ENCODE assay signal across 21 mouse cellular contexts in the genomic region with DNA sequence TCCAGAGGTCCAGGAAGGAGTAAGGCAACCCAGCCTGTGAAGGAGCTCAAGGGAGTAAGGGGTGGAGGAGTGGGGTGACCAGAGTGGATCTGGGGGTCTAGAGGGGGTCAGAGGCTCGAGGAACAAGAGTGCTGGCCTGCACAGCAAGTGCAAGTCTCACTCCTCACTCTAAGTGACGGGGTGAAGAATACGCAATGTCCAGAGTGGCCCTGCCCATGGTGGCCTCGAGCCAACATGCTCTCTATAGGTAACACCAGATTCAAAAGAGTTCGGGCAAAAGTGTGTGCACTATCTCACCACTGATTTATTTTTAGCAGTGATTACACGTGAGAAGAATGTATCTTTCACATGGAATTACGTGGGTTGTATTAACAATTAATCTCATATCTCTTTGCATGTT.
DNase-seq lines count a peak whose midpoint lies in the region; ATAC-seq lines count a peak whose summit lies in the region.
"Had no signal": no experiment of that assay in that cellular context is flagged by ENCODE, and none has a peak within 500 bp of the region (broad histone marks: within the 10 kb centered on the region; RNA-seq: fewer than 3 reads in every experiment).

No protein-coding gene starts in this region.

- no peaks in the 10 kb centered on the region for H3K36me3 ChIP-seq in heart, embryonic 14.5 days (ENCODE audit: control insufficient read depth, insufficient read depth, low read length)
- H3K36me3 ChIP-seq in lung, embryonic 15.5 days, result no peaks in the 10 kb centered on the region
- H3K36me3 ChIP-seq in intestine, embryonic 15.5 days, result no peaks in the 10 kb centered on the region
- no peaks in the 10 kb centered on the region for H3K36me3 ChIP-seq in stomach, embryonic 15.5 days
- no peaks in the 10 kb centered on the region for H3K36me3 ChIP-seq in hindbrain, embryonic 11.5 days (ENCODE audit: control insufficient read depth, insufficient read depth, low read length)

- 27% methylated on average over 7 of the region's 7 CpGs for WGBS in heart, embryonic 14.5 days
- WGBS in lung, embryonic 15.5 days, result 25% methylated on average over 7 of the region's 7 CpGs
- 51% methylated on average over 7 of the region's 7 CpGs for WGBS in intestine, embryonic 15.5 days
- WGBS in stomach, embryonic 15.5 days, result 42% methylated on average over 7 of the region's 7 CpGs
- WGBS in hindbrain, embryonic 11.5 days, result 90% methylated on average over 7 of the region's 7 CpGs

- H3K4me3 ChIP-seq in heart, embryonic 14.5 days (ENCODE audit: control insufficient read depth in 1 of 2, insufficient read depth in 1 of 2, low read depth in 1 of 2, low read length in 2 of 2), result no peak overlapping the region
- H3K4me3 ChIP-seq in lung, embryonic 15.5 days, result no peak overlapping the region
- H3K4me3 ChIP-seq in intestine, embryonic 15.5 days (replicated peaks), result no peak overlapping the region
- H3K4me3 ChIP-seq in stomach, embryonic 15.5 days (replicated peaks), result no peak overlapping the region
- no peak overlapping the region for H3K4me3 ChIP-seq in hindbrain, embryonic 11.5 days (ENCODE audit: low read depth, low read length)
- H3K4me3 ChIP-seq: forebrain, embryonic 13.5 days; left cerebral cortex, adult 2 months had no signal

- no peak for ATAC-seq in heart, embryonic 14.5 days (ENCODE audit: insufficient number of reproducible peaks, insufficient read depth, low FRiP score, low read depth)
- peak; percentile 32; the same call in 1 of the 2 replicates for ATAC-seq in lung, embryonic 15.5 days (ENCODE audit: borderline replicate concordance, extremely low read depth, low FRiP score, low TSS enrichment)
- ATAC-seq in intestine, embryonic 15.5 days, result peak; percentile 47; the same call in 1 of the 2 replicates
- ATAC-seq in stomach, embryonic 15.5 days (ENCODE audit: insufficient read depth, low FRiP score, low read depth), result no peak; the same call in 1 of the 2 replicates
- no peak for ATAC-seq in hindbrain, embryonic 11.5 days (ENCODE audit: low FRiP score)
- ATAC-seq: forebrain, embryonic 13.5 days; Patski had no signal

- no peaks in the 10 kb centered on the region for H3K27me3 ChIP-seq in heart, embryonic 14.5 days (ENCODE audit: control insufficient read depth, insufficient read depth, low read length)
- H3K27me3 ChIP-seq in lung, embryonic 15.5 days, result no peaks in the 10 kb centered on the region
- H3K27me3 ChIP-seq in intestine, embryonic 15.5 days (replicated peaks), result no peaks in the 10 kb centered on the region
- no peaks in the 10 kb centered on the region for H3K27me3 ChIP-seq in stomach, embryonic 15.5 days (replicated peaks)
- no peaks in the 10 kb centered on the region for H3K27me3 ChIP-seq in hindbrain, embryonic 11.5 days (ENCODE audit: control insufficient read depth, insufficient read depth, low read length)
- H3K27me3 ChIP-seq: forebrain, embryonic 13.5 days; Patski had no signal

- H3K4me2 ChIP-seq in heart, embryonic 14.5 days (ENCODE audit: low read length), result peak overlapping the region; percentile 24
- peak overlapping the region; percentile 45 for H3K4me2 ChIP-seq in lung, embryonic 15.5 days
- peak overlapping the region; percentile 33 for H3K4me2 ChIP-seq in intestine, embryonic 15.5 days (replicated peaks)
- 0 out of 2 replicates have a peak overlapping the region, but pooled peaks have one; percentile 21 for H3K4me2 ChIP-seq in stomach, embryonic 15.5 days
- H3K4me2 ChIP-seq in hindbrain, embryonic 11.5 days (replicated peaks; ENCODE audit: low read depth, low read length), result no peak overlapping the region
- H3K4me2 ChIP-seq: forebrain, embryonic 13.5 days; midbrain, embryonic 11.5 days had no signal

- no peak overlapping the region for H3K9ac ChIP-seq in heart, embryonic 14.5 days (ENCODE audit: low read length)
- H3K9ac ChIP-seq in lung, embryonic 15.5 days, result no peak overlapping the region
- no peak overlapping the region for H3K9ac ChIP-seq in intestine, embryonic 15.5 days
- H3K9ac ChIP-seq in stomach, embryonic 15.5 days, result no peak overlapping the region
- no peak overlapping the region for H3K9ac ChIP-seq in hindbrain, embryonic 11.5 days (ENCODE audit: low read depth, low read length)
- H3K9ac ChIP-seq: forebrain, embryonic 13.5 days had no signal

- peak overlapping the region in 1 of 2 experiments; percentile 15; a peak in 1 of 4 replicates for H3K27ac ChIP-seq in heart, embryonic 14.5 days (replicated peaks in 1 of 2; ENCODE audit: control insufficient read depth in 1 of 2, insufficient read depth in 1 of 2, low read depth in 2 of 2, low read length in 2 of 2)
- H3K27ac ChIP-seq in lung, embryonic 15.5 days, result peak overlapping the region; percentile 58
- H3K27ac ChIP-seq in intestine, embryonic 15.5 days, result peak overlapping the region; percentile 48; the same call in 1 of the 2 replicates
- H3K27ac ChIP-seq in stomach, embryonic 15.5 days, result no peak overlapping the region
- no peak overlapping the region for H3K27ac ChIP-seq in hindbrain, embryonic 11.5 days (ENCODE audit: low read depth, low read length)
- H3K27ac ChIP-seq: forebrain, embryonic 13.5 days; kidney, postnatal 0 days; left cerebral cortex, adult 2 months had no signal

- H3K4me1 ChIP-seq in heart, embryonic 14.5 days (ENCODE audit: control insufficient read depth in 2 of 2, insufficient read depth in 2 of 2, low read length in 2 of 2), result peaks cover 7 to 16% of the 10 kb centered on the region in 2 experiments
- peaks cover 26% of the 10 kb centered on the region for H3K4me1 ChIP-seq in lung, embryonic 15.5 days
- H3K4me1 ChIP-seq in intestine, embryonic 15.5 days (replicated peaks), result peaks cover 10% of the 10 kb centered on the region; the same call in 1 of the 2 replicates
- peaks cover 10% of the 10 kb centered on the region for H3K4me1 ChIP-seq in stomach, embryonic 15.5 days
- no peaks in the 10 kb centered on the region for H3K4me1 ChIP-seq in hindbrain, embryonic 11.5 days (replicated peaks; ENCODE audit: control insufficient read depth, insufficient read depth, low read length)

- no peaks in the 10 kb centered on the region for H3K9me3 ChIP-seq in heart, embryonic 14.5 days (ENCODE audit: control insufficient read depth, low read length)
- H3K9me3 ChIP-seq in lung, embryonic 15.5 days, result no peaks in the 10 kb centered on the region
- H3K9me3 ChIP-seq in intestine, embryonic 15.5 days, result no peaks in the 10 kb centered on the region
- no peaks in the 10 kb centered on the region for H3K9me3 ChIP-seq in stomach, embryonic 15.5 days
- no peaks in the 10 kb centered on the region for H3K9me3 ChIP-seq in hindbrain, embryonic 11.5 days (ENCODE audit: control insufficient read depth, low read length)
- H3K9me3 ChIP-seq: forebrain, embryonic 13.5 days had no signal

- DNase-seq in heart, postnatal 4 days, result no peak
- no peak for DNase-seq in lung, postnatal 25 days (ENCODE audit: low spot score)
- no peak for DNase-seq in hindbrain, embryonic 11.5 days (ENCODE audit: low spot score)
- no peak for DNase-seq in spleen, postnatal 10 days (ENCODE audit: low spot score in 2 of 2)
- DNase-seq: adrenal gland, postnatal 36 days; cerebellum, adult 9-10 months; kidney, adult 18-20 months; liver; right cerebral cortex, postnatal 25 days; spleen, adult 18-20 months; thymus, adult 2 months; thymus, postnatal 4 days had no signal

Comparison
In these comparisons a context has a peak if more than half of its experiments do, and no peak if none do; other contexts are left out.
1. ATAC-seq: peak in lung, embryonic 15.5 days (single experiment) and intestine, embryonic 15.5 days (single experiment); none in heart, embryonic 14.5 days (single experiment), stomach, embryonic 15.5 days (single experiment) and hindbrain, embryonic 11.5 days (single experiment).
2. H3K27ac ChIP-seq: peak in lung, embryonic 15.5 days (single experiment) and intestine, embryonic 15.5 days (single experiment); none in stomach, embryonic 15.5 days (single experiment) and hindbrain, embryonic 11.5 days (single experiment).